Mouse (Mus musculus): Measurements from ENCODE around the gene Aebp1. TPM values are rescaled to one million over a fixed set of nuclear protein-coding genes. Genes with fewer than 3 reads are reported as not detected.

Gene Aebp1
- polyA plus RNA-seq, 1 experiment from 2014 or later = 27.1 TPM

DNA sequence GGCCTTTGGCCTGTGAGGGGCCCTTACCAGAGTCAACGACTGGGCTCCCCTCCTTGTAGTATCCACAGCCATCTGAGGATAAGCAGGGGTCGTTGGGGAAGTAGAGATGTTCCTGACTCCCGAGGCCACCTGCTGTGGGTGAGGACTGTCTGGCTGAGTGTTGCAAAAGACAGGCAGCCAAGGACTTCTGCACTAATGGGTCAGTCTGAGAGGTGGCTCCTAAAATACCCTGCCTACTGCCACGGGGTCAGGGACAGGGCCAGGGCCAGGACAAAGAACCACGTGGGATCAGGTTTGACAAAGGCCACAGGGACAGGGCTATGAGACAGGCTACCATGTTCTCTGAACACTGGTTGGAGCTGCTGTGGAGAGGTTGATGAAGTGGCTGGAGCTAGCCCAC is 53.2 kb downstream of the Aebp1 start:
- Histone ChIP-seq H3K4me1 (replicated peaks) (no peaks in the 10 kb centered on the region; the same call in 1 of the 2 replicates), H3K4me2 (no peak overlapping the region), H3K27ac (replicated peaks) (no peak overlapping the region), H3K9me3 (no peaks in the 10 kb centered on the region), H3K9ac (no peak overlapping the region), H3K4me3 (no peak overlapping the region), H3K36me3 (no peaks in the 10 kb centered on the region), H3K27me3 (no peaks in the 10 kb centered on the region)
- 63% methylated on average over 5 of the region's 5 CpGs for WGBS
- no peak for ATAC-seq (ENCODE audit: low FRiP score, low read depth)

DNA sequence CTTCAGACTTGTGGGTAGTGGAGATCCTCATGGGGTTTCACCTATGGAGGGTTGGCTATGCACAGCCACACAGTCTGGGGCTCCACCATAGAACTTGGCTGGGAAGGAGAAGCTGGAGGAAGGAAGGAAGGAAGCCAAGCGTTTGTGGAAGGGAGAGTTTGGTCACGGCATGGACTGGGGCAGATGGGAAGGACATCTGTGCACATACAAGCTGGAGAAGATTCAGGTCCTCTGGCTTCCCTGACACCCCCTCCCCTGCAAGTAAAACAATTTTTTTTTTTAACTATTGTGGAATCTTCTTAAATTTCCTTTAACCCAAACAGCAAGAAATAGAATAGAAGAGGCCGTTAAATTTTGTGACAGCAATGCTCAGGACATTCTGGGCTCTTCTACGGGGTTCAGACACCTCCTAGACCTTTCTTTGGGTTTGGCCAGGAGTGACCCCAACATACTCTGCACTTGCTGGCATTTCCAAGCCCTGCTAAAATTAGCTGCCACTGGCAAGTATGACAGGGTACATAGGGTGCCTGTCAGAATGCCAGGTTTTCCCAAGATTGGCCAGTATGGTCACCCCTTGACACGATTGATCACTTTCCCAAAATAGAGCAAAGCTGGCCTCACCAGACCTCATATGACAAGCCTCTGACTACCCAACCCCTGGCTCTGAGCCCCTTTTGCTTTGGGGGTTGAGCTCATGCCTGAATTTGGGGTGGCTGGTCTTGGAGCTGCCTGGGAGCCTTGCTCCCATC is 53.9 kb downstream of the Aebp1 start:
- H3K9ac ChIP-seq = no peak overlapping the region
- no peaks in the 10 kb centered on the region for H3K36me3 ChIP-seq
- 88% methylated on average over 5 of the region's 5 CpGs for WGBS
- H3K27me3 ChIP-seq = no peaks in the 10 kb centered on the region
- no peak overlapping the region for H3K4me2 ChIP-seq
- no peak for ATAC-seq (ENCODE audit: low FRiP score, low read depth)
- no peak overlapping the region for H3K27ac ChIP-seq (replicated peaks)
- H3K4me1 ChIP-seq (replicated peaks) = no peaks in the 10 kb centered on the region; the same call in 1 of the 2 replicates
- no peaks in the 10 kb centered on the region for H3K9me3 ChIP-seq
- H3K4me3 ChIP-seq = no peak overlapping the region

DNA sequence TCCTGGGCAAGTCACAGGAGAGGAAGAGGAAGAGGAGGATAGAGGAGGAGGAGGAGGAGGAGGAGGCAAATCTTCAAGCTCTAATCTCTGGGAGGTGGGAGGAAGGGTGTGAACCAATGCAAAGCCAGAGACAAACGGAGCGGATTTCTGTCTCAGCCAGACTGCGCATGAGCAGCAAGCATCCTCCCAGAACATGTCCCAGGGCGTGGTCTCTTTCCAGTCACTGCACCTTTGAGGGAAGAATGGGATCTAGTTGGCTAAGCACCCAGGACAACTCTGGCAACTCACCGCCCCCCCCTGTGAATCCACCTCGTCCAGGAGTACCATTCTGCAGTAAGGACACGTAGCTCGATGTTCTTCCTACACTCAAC is 54.4 kb downstream of the Aebp1 start:
- Histone ChIP-seq H3K27ac (replicated peaks) (no peak overlapping the region), H3K36me3 (no peaks in the 10 kb centered on the region), H3K9ac (no peak overlapping the region), H3K4me3 (no peak overlapping the region), H3K4me2 (no peak overlapping the region), H3K4me1 (replicated peaks) (no peaks in the 10 kb centered on the region; the same call in 1 of the 2 replicates), H3K27me3 (no peaks in the 10 kb centered on the region), H3K9me3 (no peaks in the 10 kb centered on the region)
- ATAC-seq (ENCODE audit: low FRiP score, low read depth) = no peak
- 83% methylated on average over 8 of the region's 8 CpGs for WGBS

DNA sequence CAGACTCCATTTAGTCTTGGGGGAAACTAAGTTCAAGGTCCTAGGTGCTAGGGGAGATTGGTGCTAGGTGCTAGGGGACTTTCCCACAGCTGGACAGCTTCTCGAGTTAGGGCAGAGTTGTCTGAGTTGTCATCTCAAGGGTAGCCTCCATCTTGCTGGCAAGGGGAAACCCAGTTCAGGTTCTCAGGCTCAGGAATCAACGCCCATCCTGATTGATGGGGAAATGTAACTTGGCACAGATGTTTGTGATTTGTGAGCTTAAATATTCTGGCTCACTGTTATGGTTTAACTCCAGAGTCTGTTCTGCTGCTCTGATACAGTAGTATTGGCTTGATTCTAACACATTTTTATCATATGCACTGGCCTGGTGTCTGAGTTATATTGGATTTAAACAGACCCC is 56.4 kb downstream of the Aebp1 start:
- Histone ChIP-seq H3K27ac (replicated peaks) (no peak overlapping the region), H3K27me3 (no peaks in the 10 kb centered on the region), H3K9me3 (no peaks in the 10 kb centered on the region), H3K4me3 (no peak overlapping the region), H3K9ac (no peak overlapping the region), H3K4me1 (replicated peaks) (no peaks in the 10 kb centered on the region; the same call in 1 of the 2 replicates), H3K4me2 (no peak overlapping the region), H3K36me3 (no peaks in the 10 kb centered on the region)
- whole genome bisulfite sequencing = 89% methylated on average over 2 of the region's 2 CpGs
- no peak for ATAC-seq (ENCODE audit: low FRiP score, low read depth)

DNA sequence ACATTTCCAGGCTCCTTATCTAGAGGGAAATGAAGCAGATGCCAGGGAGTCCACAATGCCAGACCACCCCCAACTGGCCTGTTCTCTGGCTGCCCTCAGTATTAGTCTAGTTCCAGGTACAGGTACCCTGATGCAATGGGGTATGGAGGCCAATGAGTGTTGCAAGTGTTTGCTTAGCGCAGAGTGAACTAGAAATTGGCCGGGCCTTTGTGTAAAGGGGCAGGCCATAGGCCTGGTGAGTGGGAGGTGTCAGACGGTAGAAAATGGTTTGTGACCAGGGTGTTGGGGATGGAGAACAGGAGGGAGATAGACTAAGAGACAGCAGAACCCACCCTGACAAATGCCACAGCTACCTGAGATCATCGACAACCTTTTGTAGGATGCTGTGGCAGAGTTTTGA is 57.9 kb downstream of the Aebp1 start:
- 95% methylated on average over 4 of the region's 4 CpGs for WGBS
- H3K4me2 ChIP-seq = no peak overlapping the region
- H3K27me3 ChIP-seq = no peaks in the 10 kb centered on the region

DNA sequence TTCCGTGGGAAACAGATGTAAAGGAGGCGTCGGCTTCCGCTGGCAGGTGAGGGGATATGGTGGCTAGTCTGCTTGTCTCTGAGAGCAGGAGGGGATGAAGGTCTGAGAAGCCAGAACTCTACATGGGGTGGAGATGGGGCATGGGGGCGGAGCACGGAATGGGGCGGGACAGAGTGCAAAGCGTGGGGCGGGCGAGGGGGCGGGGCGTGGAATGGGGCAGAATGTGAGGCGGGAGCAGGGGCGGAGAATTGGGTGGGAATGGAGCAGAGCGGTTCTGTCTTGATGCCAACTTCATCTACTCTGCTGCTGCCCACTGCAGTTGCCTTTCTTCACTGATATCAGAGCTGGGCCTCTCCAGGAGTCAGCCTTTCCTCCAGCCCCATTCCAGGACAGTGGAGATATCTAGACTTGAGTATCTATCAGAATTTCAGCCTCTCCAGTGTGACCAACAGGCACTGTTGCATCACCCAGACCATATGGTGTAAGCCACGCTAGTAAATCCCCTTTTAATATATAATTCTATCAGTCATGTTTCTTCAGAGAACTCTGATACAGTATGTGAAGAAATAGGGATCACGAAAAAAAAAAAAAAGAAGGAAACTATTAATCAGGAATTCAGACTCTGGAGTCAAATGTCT is 58.7 kb downstream of the Aebp1 start:
- H3K4me2 ChIP-seq = no peak overlapping the region
- no peaks in the 10 kb centered on the region for H3K4me1 ChIP-seq (replicated peaks)
- H3K9me3 ChIP-seq = no peaks in the 10 kb centered on the region
- no peak overlapping the region for H3K9ac ChIP-seq
- H3K36me3 ChIP-seq = no peaks in the 10 kb centered on the region
- ATAC-seq (ENCODE audit: low FRiP score, low read depth) = no peak
- H3K4me3 ChIP-seq = no peak overlapping the region
- WGBS = 39% methylated on average over 16 of the region's 17 CpGs
- H3K27ac ChIP-seq (replicated peaks) = no peak overlapping the region
- H3K27me3 ChIP-seq = no peaks in the 10 kb centered on the region

More for the DNA sequence above, 57.9 kb downstream of the Aebp1 start:
- ATAC-seq (ENCODE audit: low FRiP score, low read depth) = no peak
- H3K9ac ChIP-seq = no peak overlapping the region
- H3K4me3 ChIP-seq = no peak overlapping the region
- H3K4me1 ChIP-seq (replicated peaks) = no peaks in the 10 kb centered on the region
- H3K27ac ChIP-seq (replicated peaks) = no peak overlapping the region
- H3K9me3 ChIP-seq = no peaks in the 10 kb centered on the region
- H3K36me3 ChIP-seq = no peaks in the 10 kb centered on the region

Other genes starting within 250 kb of the Aebp1 start
- 192 and 196 TPM in 2 replicates for gene Mrps24, start 146.3 kb upstream of the Aebp1 start, polyA plus RNA-seq (2015; fragmentation: Nextera tagmentation; extraction: Ambion mirVana)
- 33.5 TPM in 2 replicates for gene Urgcp, start 99.6 kb upstream of the Aebp1 start, polyA plus RNA-seq (2015; fragmentation: Nextera tagmentation; extraction: Ambion mirVana)
- 134 and 139 TPM in 2 replicates for gene Dbnl, start 73.5 kb upstream of the Aebp1 start, polyA plus RNA-seq (2015; fragmentation: Nextera tagmentation; extraction: Ambion mirVana)
- gene Pgam2, start 58.2 kb upstream of the Aebp1 start, polyA plus RNA-seq (2015; fragmentation: Nextera tagmentation; extraction: Ambion mirVana) = 2.7 and 3.3 TPM in 2 replicates
- gene Polm, start 23.9 kb upstream of the Aebp1 start, polyA plus RNA-seq (2015; fragmentation: Nextera tagmentation; extraction: Ambion mirVana) = 7.3 TPM in 2 replicates
- 63.9 and 67.3 TPM in 2 replicates for gene Pold2, start 16.3 kb downstream of the Aebp1 start, polyA plus RNA-seq (2015; fragmentation: Nextera tagmentation; extraction: Ambion mirVana)
- gene Myl7, start 36.8 kb downstream of the Aebp1 start, polyA plus RNA-seq (2015; fragmentation: Nextera tagmentation; extraction: Ambion mirVana) = 0.36 and 0.69 TPM in 2 replicates
- gene Gck, start 88.1 kb downstream of the Aebp1 start, polyA plus RNA-seq (2015; fragmentation: Nextera tagmentation; extraction: Ambion mirVana) = 5.7 and 5.8 TPM in 2 replicates
- 89.5 and 93.7 TPM in 2 replicates for gene Ykt6, start 93.7 kb downstream of the Aebp1 start, polyA plus RNA-seq (2015; fragmentation: Nextera tagmentation; extraction: Ambion mirVana)
- 125 and 145 TPM in 2 replicates for gene Camk2b, start 204.4 kb downstream of the Aebp1 start, polyA plus RNA-seq (2015; fragmentation: Nextera tagmentation; extraction: Ambion mirVana)

Measured in hindbrain, embryonic 15.5 days (tissue).